Mouse (Mus musculus): ENCODE data around the gene Dner. TPM values are rescaled to one million over a fixed set of nuclear protein-coding genes. Genes with fewer than 3 reads are reported as not detected.

Gene Dner
- polyA plus RNA-seq (2014; fragmentation: Nextera tagmentation; extraction: Ambion mirVana), result 28.5 and 31.5 TPM in 2 replicates

DNA sequence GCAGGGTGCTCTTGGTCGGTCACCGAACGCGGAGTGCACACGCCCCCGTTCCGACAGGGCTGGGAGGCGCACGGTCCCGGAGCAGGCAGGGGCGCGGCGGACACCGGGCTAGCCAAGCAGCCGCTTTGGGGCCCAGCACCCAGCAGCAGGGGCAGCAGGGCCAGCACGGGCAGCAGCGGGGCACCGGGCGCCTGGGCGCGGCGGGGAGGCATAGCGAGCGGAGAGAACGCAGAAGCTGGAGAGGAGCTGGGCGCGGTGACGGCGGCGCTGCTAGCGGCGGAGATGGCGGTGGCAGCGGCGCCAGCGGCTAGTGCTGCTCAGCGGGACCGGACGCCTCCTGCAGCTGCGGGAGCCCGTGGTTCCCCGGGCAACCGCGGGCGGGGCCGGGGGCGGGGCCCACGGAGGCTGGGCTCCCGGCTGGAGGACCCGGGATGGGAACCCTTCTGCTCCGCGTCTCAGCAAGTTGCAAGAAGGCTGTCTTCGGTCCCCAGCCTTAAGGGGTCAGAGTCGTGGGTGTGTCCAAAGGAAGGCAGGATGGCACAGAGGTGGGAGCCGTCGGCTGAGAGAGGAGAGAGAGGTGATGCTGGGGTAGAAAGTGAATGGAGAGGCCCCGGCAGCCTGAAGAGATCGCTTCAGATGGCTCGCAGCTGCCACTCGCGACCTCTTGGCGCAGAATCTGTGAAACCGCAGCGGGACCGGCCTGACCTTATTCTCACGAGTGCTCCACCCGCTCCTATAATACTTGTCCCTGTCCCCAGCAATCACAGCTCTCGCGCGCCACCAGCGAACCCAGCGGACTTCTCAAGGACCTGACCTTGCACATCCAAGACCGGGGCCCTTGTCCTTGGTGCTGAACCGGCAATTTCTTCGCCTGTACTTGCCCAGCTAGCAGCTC lies at the start of gene Dner:
Gene Dner (minus strand): TSS at position 705 of the 895 bp plus-strand sequence.
- WGBS, result under 1% methylated on average over 72 of the region's 75 CpGs
- Histone ChIP-seq H3K9ac (ENCODE audit: low read length) (peak within 1 kb of the TSS; percentile 64), H3K4me1 (replicated peaks; ENCODE audit: control insufficient read depth, insufficient read depth, low read length) (no peaks in the 10 kb centered on the region), H3K9me3 (ENCODE audit: control insufficient read depth, low read length) (no peaks in the 10 kb centered on the region), H3K27ac (ENCODE audit: low read depth, low read length) (peak within 1 kb of the TSS; percentile 25; the same call in 1 of the 2 replicates), H3K27me3 (ENCODE audit: control insufficient read depth, insufficient read depth, low read length) (peaks cover 8% of the 10 kb centered on the region; the same call in 1 of the 2 replicates), H3K4me2 (ENCODE audit: low read depth, low read length, severe bottlenecking) (peak within 1 kb of the TSS; percentile 95), H3K4me3 (ENCODE audit: low read depth, low read length) (peak within 1 kb of the TSS; percentile 66), H3K36me3 (ENCODE audit: control insufficient read depth, insufficient read depth, low read length) (no peaks in the 10 kb centered on the region)
- peak; percentile 87 for ATAC-seq (replicated peaks; ENCODE audit: low FRiP score)
- DNase-seq (ENCODE audit: low spot score), result peak; percentile 93

GRCm38 (mm10) chr1:84742156-84742555 lies 46.1 kb upstream of the Dner start:
- DNase-seq (ENCODE audit: low spot score) (no peak), ATAC-seq (replicated peaks; ENCODE audit: low FRiP score) (no peak)
- Histone ChIP-seq H3K9ac (ENCODE audit: low read length) (no peak overlapping the region), H3K36me3 (ENCODE audit: control insufficient read depth, insufficient read depth, low read length) (peaks cover 3% of the 10 kb centered on the region; the same call in 1 of the 2 replicates), H3K27ac (ENCODE audit: low read depth, low read length) (no peak overlapping the region), H3K4me3 (ENCODE audit: low read depth, low read length) (no peak overlapping the region), H3K4me2 (ENCODE audit: low read depth, low read length, severe bottlenecking) (no peak overlapping the region), H3K4me1 (replicated peaks; ENCODE audit: control insufficient read depth, insufficient read depth, low read length) (no peaks in the 10 kb centered on the region), H3K27me3 (ENCODE audit: control insufficient read depth, insufficient read depth, low read length) (no peaks in the 10 kb centered on the region), H3K9me3 (ENCODE audit: control insufficient read depth, low read length) (no peaks in the 10 kb centered on the region)
- WGBS, result 96% methylated on average over 3 of the region's 3 CpGs

- DNase-seq (ENCODE audit: low spot score), result no peak
- WGBS, result 93% methylated on average over 1 of the region's 1 CpGs
- no peak for ATAC-seq (replicated peaks; ENCODE audit: low FRiP score)
- H3K4me3 ChIP-seq (ENCODE audit: low read depth, low read length), result no peak overlapping the region
- no peaks in the 10 kb centered on the region for H3K27me3 ChIP-seq (ENCODE audit: control insufficient read depth, insufficient read depth, low read length)
- H3K36me3 ChIP-seq (ENCODE audit: control insufficient read depth, insufficient read depth, low read length), result peaks cover 3% of the 10 kb centered on the region; the same call in 1 of the 2 replicates
- H3K27ac ChIP-seq (ENCODE audit: low read depth, low read length), result no peak overlapping the region
- H3K4me2 ChIP-seq (ENCODE audit: low read depth, low read length, severe bottlenecking), result no peak overlapping the region
- H3K4me1 ChIP-seq (replicated peaks; ENCODE audit: control insufficient read depth, insufficient read depth, low read length), result no peaks in the 10 kb centered on the region
- H3K9ac ChIP-seq (ENCODE audit: low read length), result no peak overlapping the region
- H3K9me3 ChIP-seq (ENCODE audit: control insufficient read depth, low read length), result no peaks in the 10 kb centered on the region
These were observed 44.1 kb upstream of the Dner start for GRCm38 (mm10) chr1:84740080-84740479.

- no peak for ATAC-seq (replicated peaks; ENCODE audit: low FRiP score)
- peaks cover 3% of the 10 kb centered on the region; the same call in 1 of the 2 replicates for H3K36me3 ChIP-seq (ENCODE audit: control insufficient read depth, insufficient read depth, low read length)
These were observed 41.1 kb upstream of the Dner start for GRCm38 (mm10) chr1:84737097-84737496.

DNA sequence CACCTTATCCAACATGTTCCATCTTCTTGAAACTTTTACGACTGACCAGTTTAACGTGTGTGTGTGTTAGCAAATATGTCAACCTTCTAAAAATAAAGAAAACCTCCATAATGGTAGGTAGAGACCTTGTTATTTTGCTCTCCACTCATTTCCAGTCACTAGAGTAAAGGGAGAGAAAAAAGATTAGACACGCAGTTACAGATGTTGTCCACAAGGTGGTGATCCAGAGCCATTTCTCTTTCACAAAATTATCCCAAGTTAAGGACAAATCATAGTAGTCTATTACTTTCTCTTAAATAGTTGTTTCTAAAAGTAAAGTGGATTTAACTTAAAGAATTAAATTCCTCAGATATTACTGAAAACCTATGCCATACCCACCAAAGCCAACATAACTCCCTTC lies 37.8 kb upstream of the Dner start:
- no peaks in the 10 kb centered on the region; the same call in 1 of the 2 replicates for H3K36me3 ChIP-seq (ENCODE audit: control insufficient read depth, insufficient read depth, low read length)
- H3K4me3 ChIP-seq (ENCODE audit: low read depth, low read length), result no peak overlapping the region
- no peaks in the 10 kb centered on the region for H3K27me3 ChIP-seq (ENCODE audit: control insufficient read depth, insufficient read depth, low read length)
- no peak overlapping the region for H3K4me2 ChIP-seq (ENCODE audit: low read depth, low read length, severe bottlenecking)
- ATAC-seq (replicated peaks; ENCODE audit: low FRiP score), result no peak
- H3K4me1 ChIP-seq (replicated peaks; ENCODE audit: control insufficient read depth, insufficient read depth, low read length), result no peaks in the 10 kb centered on the region
- no peaks in the 10 kb centered on the region for H3K9me3 ChIP-seq (ENCODE audit: control insufficient read depth, low read length)
- WGBS, result 72% methylated on average over 3 of the region's 3 CpGs
- no peak overlapping the region for H3K27ac ChIP-seq (ENCODE audit: low read depth, low read length)
- no peak for DNase-seq (ENCODE audit: low spot score)
- H3K9ac ChIP-seq (ENCODE audit: low read length), result no peak overlapping the region

More at GRCm38 (mm10) chr1:84737097-84737496, 41.1 kb upstream of the Dner start:
- H3K4me1 ChIP-seq (replicated peaks; ENCODE audit: control insufficient read depth, insufficient read depth, low read length), result no peaks in the 10 kb centered on the region
- no peak overlapping the region for H3K4me3 ChIP-seq (ENCODE audit: low read depth, low read length)
- H3K4me2 ChIP-seq (ENCODE audit: low read depth, low read length, severe bottlenecking), result no peak overlapping the region
- no peak overlapping the region for H3K27ac ChIP-seq (ENCODE audit: low read depth, low read length)
- DNase-seq (ENCODE audit: low spot score), result no peak
- H3K9me3 ChIP-seq (ENCODE audit: control insufficient read depth, low read length), result no peaks in the 10 kb centered on the region
- H3K27me3 ChIP-seq (ENCODE audit: control insufficient read depth, insufficient read depth, low read length), result no peaks in the 10 kb centered on the region
- no peak overlapping the region for H3K9ac ChIP-seq (ENCODE audit: low read length)
- 70% methylated on average over 1 of the region's 1 CpGs for WGBS

- Histone ChIP-seq H3K27ac (ENCODE audit: low read depth, low read length) (no peak overlapping the region), H3K4me1 (replicated peaks; ENCODE audit: control insufficient read depth, insufficient read depth, low read length) (no peaks in the 10 kb centered on the region), H3K9ac (ENCODE audit: low read length) (no peak overlapping the region), H3K4me3 (ENCODE audit: low read depth, low read length) (no peak overlapping the region), H3K36me3 (ENCODE audit: control insufficient read depth, insufficient read depth, low read length) (no peaks in the 10 kb centered on the region; the same call in 1 of the 2 replicates), H3K4me2 (ENCODE audit: low read depth, low read length, severe bottlenecking) (no peak overlapping the region), H3K27me3 (ENCODE audit: control insufficient read depth, insufficient read depth, low read length) (no peaks in the 10 kb centered on the region), H3K9me3 (ENCODE audit: control insufficient read depth, low read length) (no peaks in the 10 kb centered on the region)
- ATAC-seq (replicated peaks; ENCODE audit: low FRiP score), result no peak
- DNase-seq (ENCODE audit: low spot score), result no peak
- WGBS, result 78% methylated on average over 1 of the region's 1 CpGs
These were observed 35.7 kb upstream of the Dner start for GRCm38 (mm10) chr1:84731763-84732162.

DNA sequence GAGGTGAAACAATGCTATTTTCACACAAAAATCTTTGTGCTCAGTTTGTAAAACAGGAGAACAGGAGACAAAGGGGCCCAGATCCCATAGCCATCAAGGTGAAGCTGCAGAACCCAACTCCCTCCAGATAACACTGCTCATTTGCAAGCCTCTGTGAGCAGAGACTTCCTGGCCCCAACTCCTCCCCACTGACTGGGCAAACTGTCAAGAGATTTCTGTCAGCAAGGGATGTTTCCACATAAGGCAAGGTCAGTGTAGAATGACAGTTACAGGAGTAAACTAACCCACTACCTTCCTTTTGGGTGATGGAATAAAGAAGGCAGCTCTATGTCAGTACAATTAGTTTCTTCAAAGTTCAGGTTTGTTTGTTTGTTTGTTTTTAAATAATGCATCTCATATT lies 26.8 kb upstream of the Dner start:
- Histone ChIP-seq H3K4me1 (replicated peaks; ENCODE audit: control insufficient read depth, insufficient read depth, low read length) (no peaks in the 10 kb centered on the region), H3K4me2 (ENCODE audit: low read depth, low read length, severe bottlenecking) (no peak overlapping the region), H3K9me3 (ENCODE audit: control insufficient read depth, low read length) (no peaks in the 10 kb centered on the region), H3K27ac (ENCODE audit: low read depth, low read length) (no peak overlapping the region), H3K9ac (ENCODE audit: low read length) (no peak overlapping the region), H3K36me3 (ENCODE audit: control insufficient read depth, insufficient read depth, low read length) (peaks cover 5% of the 10 kb centered on the region; the same call in 1 of the 2 replicates), H3K27me3 (ENCODE audit: control insufficient read depth, insufficient read depth, low read length) (no peaks in the 10 kb centered on the region), H3K4me3 (ENCODE audit: low read depth, low read length) (no peak overlapping the region)
- ATAC-seq (replicated peaks; ENCODE audit: low FRiP score) (no peak), DNase-seq (ENCODE audit: low spot score) (no peak)

DNA sequence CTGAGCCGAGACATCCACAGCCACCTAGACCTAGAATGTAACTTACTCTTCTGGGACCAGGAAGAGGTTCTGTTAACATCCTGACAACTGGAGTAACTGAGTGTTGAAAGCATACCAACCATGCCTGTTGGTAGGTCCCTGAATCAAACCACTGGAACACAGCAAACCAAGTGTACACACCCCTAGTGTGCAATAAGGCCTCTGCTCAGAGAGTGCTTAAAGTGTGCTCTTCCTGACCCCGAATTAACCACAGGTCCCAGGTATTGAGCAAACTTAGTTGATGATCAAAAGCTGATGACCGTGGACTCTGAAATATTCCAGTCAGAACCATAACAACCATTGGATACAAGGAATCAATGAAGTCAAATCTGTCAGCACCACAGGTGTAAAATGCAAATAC lies 26.4 kb upstream of the Dner start:
- WGBS, result 93% methylated on average over 3 of the region's 3 CpGs

More for the DNA sequence above, 26.4 kb upstream of the Dner start:
- no peak overlapping the region for H3K9ac ChIP-seq (ENCODE audit: low read length)
- peaks cover 5% of the 10 kb centered on the region; the same call in 1 of the 2 replicates for H3K36me3 ChIP-seq (ENCODE audit: control insufficient read depth, insufficient read depth, low read length)
- no peaks in the 10 kb centered on the region for H3K27me3 ChIP-seq (ENCODE audit: control insufficient read depth, insufficient read depth, low read length)
- no peak overlapping the region for H3K4me3 ChIP-seq (ENCODE audit: low read depth, low read length)
- H3K4me2 ChIP-seq (ENCODE audit: low read depth, low read length, severe bottlenecking), result no peak overlapping the region
- no peak for DNase-seq (ENCODE audit: low spot score)
- no peaks in the 10 kb centered on the region for H3K4me1 ChIP-seq (replicated peaks; ENCODE audit: control insufficient read depth, insufficient read depth, low read length)
- H3K9me3 ChIP-seq (ENCODE audit: control insufficient read depth, low read length), result no peaks in the 10 kb centered on the region
- no peak overlapping the region for H3K27ac ChIP-seq (ENCODE audit: low read depth, low read length)
- no peak for ATAC-seq (replicated peaks; ENCODE audit: low FRiP score)

All from forebrain, embryonic 11.5 days (tissue).